Mouse (Mus musculus) 3T3-L1 (cell line): ENCODE data around the gene Hcls1.

Experiments
- DNase-seq: peaks from one replicate; pipeline ENCODE4 v3.0.0-alpha.2; 2015; ENCODE audit warnings: low read depth, low spot score

The Hcls1 gene

DNA sequence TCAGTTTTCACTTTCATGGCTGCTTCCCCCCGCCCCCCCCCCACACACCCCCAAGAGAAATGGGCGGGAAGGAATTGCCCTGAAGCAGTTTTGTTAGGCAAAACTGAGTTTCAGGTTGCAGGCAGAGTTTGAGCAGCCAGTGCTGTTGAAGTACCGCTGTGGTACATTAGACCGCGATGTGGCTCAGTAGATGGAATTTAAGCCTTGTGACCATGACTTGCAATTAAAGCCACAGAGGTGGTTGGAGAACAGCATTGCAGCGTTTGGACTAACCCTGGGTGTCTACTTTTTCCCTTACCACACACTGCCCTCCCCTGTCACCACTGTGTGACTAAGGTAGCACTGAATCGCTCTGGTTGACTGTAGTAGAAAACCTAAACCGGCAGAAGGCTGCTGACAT, 54.7 kb downstream of the Hcls1 start:
- peak; percentile 21 for DNase-seq

DNA sequence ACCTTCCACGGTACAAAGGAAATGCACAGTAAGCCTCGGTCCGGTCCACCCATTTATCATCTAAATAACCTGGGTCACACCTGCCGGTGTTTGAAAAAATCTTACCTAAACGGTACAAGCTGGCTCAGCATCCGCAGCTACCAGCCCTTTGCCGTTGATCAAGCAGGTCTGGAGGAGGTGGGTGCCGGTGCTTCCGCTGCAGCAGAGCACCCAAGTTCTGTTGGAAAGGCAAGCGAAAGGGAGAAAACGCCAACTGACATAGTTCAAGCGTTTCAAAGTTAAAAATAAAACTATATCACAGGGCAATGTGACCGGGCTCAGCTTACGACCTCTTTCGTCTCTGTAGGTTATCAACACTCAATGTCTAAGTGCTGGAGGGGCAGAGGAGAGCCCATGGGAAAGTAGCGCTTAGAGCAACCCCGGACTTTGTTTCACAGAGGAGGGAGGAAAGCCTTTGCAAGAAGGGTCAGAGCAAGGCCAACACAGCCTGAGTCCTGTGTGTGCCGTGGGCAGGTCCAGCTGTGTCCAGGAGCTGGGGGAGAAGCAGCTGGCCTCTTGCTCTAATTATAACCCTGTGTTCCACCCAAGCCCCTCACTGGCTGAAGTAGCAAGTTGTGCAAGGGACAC, 55.3 kb downstream of the Hcls1 start, which contains the start of gene Fbxo40:
Gene Fbxo40 (minus strand): TSS at position 469 of the 627 bp plus-strand sequence.
- DNase-seq = no peak

DNA sequence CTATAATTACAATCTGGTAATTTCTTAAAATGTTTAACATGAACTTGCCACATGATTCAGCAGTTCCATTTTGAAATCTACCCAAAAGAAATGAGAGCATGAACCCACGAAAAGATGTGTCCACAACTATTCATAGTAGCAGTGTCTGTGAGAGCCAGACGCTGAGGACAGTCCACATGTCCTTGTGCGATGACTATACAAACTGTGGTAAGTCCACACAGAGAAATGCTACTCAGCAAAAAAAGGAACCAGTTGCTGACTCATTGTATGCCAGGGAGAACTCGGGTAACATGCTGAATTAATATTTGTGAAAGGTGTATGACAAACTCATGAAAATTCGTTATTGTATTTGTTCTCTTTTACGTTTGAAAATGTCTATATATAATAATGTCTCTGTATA, 62.9 kb downstream of the Hcls1 start:
- peak; percentile 27 for DNase-seq

GRCm38 (mm10) chr16:36999366-36999972, 64.7 kb downstream of the Hcls1 start:
- DNase-seq = no peak

DNA sequence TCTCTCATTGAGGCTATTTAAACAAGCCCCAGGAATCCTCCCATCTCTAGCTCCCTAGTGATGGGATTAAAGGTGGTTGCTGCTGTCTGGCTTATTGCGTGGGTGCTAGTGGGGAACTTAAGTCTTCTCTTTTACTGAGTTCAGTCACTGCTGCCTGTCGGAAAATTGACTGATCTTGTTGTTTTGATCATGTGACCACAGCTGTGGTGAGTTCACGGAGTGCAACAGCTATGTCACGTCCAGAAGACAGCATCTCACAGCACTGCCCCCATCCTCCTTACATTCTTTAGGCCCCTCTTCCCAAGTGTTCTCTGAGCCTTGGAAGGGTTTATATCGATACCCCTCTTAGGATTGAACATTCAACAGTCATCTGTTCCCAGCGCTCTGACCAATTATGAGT, 74.5 kb downstream of the Hcls1 start:
- no peak for DNase-seq

- DNase-seq = peak; percentile 92
Measured at GRCm38 (mm10) chr16:37010370-37010769, 75.6 kb downstream of the Hcls1 start.

DNA sequence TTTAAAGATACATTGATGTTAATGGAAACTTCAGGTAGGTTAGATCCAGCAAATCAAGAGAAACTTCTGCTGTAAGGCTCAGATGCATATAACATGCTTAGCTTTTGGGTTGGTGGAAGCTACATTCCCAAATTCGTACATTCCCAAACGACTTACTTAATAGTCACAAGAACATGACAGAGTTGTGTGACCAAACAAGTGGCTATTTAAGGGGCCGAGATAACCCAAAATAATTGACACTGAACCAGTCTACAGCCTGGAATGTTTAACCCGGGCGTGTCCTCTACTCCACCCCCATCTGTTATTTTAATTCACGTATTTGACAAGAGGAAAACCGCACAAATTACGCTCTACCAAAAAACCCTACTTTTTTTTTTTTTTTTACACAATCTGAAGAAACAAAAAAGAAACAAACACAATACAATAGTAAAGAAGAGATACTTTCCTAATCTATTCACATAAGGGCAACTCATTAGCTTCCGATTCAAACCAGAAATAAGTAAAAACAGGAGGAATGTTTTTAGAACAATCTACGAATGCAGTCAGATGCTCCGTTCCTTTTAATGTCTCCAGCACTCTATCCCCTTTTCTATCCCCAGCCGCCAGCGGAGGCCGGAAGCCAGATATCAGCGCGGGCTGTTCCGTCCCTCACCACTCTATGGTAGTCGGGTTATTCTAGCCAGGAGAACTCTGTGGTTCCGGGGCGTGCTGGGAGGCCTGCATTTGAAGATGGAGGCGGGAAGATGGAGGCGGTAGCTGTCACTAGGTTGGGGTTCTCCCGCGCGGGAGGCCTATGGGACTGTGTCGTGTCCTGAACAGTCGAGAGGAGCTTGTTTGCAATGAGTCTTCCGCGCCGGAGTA, 76.5 kb downstream of the Hcls1 start, which contains the start of gene Polq:
Gene Polq (plus strand): TSS at position 726 of the 861 bp plus-strand sequence.
- DNase-seq = peak; percentile 98

DNA sequence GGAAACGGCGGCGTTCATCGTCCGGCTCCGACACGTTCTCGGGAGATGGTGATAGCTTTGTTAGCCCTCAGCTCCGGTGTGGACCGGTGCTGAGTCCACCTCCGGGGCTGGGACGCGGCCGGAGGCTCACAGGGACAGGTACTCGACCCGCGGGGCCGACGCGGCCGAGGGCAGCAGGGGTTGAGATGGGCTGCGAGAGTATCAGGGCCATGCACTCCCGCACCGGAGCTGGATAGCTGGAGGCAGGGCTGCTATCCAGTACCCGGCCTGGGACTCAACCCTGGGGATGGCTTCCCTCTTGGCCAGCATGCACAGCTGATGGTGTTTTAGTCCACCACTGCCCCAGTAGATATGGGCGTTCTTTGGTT, 77.1 kb downstream of the Hcls1 start:
- peak; percentile 33 for DNase-seq

- DNase-seq = no peak
Measured at GRCm38 (mm10) chr16:37012336-37012735, 77.6 kb downstream of the Hcls1 start.
